Mouse (Mus musculus) left cerebral cortex, adult 18-20 months (tissue): Measurements from ENCODE around the gene Snx1. TPM values are rescaled to one million over a fixed set of nuclear protein-coding genes. Genes with fewer than 3 reads are reported as not detected.
A peak's percentile ranks its signal among the peaks of the same experiment; 100 is the strongest.

Source experiments
- DNase-seq, 2 experiments: peaks; one replicate each; pipeline ENCODE4 v3.0.0; 2021 to 2022; ENCODE audit warnings: low spot score in 2 of 2, mixed read lengths in 1 of 2
- long read RNA-seq, 2 experiments: library from polyadenylated mRNA; stranded (forward); transcript quantifications; one replicate each; pipeline ENCODE4 v2.0.0; 2021
- total RNA-seq, 2 experiments: library from RNA; stranded (reverse); gene quantifications; 2 replicates each; pipeline ENCODE4 v1.2.3; 2021

Snx1 gene
- 10 to 100 TPM; 69.6 to 74.9 TPM for total RNA-seq
- long read RNA-seq, experiment 1, transcript Snx1-201 (15 exons, 2,073 nt), result major isoform, 108 of 121 reads
- long read RNA-seq, experiment 1, partial matches to known transcripts, result 5 of 121 reads
- long read RNA-seq, experiment 1, other reads (novel, unspliced or antisense), result 8 of 121 reads
- long read RNA-seq, experiment 2, transcript Snx1-201 (15 exons, 2,073 nt), result major isoform, 71 of 85 reads
- long read RNA-seq, experiment 2, partial matches to known transcripts, result 4 of 85 reads
- long read RNA-seq, experiment 2, other reads (novel, unspliced or antisense), result 10 of 85 reads

DNA sequence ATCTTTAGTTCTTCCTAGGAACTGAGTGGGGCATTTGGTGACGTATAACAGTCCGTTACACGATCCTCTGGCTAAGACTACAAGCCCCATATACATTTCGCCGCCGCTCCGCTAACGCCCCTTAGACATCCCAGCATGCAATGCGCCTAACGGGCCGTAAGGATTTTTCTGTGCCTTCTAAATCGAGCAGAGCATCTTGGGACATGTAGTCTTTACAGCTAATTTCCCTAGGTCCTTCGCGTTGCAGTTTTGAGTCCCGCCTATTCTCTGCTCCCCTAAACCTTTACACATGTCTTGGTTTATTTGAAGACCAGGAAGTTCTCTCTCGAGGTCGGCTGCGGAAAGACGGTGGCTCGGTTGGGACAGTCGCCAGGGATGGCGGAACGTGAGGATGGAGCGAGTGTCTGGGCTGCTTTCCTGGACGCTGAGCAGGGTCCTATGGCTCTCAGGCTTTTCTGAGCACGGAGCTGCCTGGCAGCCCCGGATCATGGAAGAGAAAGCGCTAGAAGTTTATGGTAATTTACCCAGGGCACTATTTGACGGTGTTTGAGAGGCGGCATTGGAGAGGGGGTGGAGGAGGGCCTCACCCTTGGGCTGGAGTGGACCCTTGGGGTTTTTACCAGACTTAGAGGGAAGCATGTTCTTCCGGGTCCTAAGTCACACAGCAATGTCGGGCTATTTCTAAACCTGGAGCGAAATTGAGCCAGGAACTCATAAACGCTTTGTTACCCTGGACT, at the start of gene Snx1, which contains the start of gene Ciao2a:
TSS of gene Snx1 (minus strand) at position 132 of the 737 bp plus-strand sequence.
TSS of gene Ciao2a (plus strand) at position 156 of the 737 bp plus-strand sequence.
- peak; percentile 94 to 95 for DNase-seq

GRCm38 (mm10) chr9:66174985-66175384, 48.6 kb upstream of the Snx1 start:
- no peak for DNase-seq

DNA sequence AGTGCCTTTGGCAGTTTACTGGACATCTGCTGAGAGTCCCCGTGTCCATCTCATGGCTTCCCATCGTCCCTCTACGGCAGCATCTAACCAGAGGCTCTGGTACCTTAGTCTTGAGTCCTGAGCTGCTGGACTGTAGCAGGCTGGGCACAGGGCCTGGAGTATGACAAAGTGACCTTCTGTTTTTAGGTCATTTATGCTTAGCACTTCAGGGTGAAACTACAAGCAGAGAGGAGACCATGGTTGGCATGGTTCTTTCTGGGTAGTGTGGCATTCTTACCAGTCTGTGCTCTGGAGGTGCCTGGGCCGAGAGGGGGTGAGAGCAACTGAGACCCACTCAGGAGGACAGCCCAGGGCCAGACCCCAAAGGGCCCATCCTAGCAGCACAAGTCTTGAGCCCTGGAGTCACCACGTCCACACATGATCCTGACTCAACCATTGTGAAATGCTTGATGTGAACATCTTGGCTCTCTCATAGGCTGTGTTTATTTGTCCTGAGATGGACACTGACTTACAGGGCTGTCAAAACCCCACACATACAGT, 47.0 kb upstream of the Snx1 start:
- no peak for DNase-seq

DNA sequence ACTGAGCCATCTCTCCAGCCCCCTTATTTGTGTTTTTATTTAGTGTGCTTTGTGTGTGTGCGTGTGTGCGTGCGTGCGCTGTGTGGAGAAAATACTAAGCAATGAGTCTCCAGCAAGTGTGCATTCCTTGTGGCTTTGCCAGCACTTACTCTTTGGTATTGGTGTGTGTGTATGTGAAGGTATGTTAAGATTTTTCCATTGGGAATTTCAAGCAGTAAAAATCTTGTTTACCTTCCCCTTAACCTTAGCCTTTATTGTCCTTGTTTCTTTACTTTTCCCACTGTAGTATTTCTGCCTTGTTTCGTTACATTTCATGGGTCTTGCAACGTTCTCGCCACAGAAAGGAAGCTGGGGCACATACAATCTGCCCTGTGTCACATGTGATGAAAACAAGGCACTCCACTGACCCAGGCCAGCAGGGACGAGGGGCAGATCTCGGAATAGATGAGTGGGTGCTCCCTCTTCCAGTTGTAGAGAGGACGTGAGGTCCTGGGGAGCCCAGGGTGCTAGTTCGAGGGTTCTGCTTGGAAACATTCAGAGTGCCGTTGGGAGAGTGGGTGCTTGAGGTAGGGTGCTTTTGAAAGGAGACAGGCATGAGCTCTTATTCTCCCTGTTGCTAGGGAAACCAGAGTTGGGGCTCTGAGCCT, 45.0 kb upstream of the Snx1 start:
- no peak for DNase-seq

GRCm38 (mm10) chr9:66170506-66170905, 44.1 kb upstream of the Snx1 start:
- DNase-seq, result no peak

DNA sequence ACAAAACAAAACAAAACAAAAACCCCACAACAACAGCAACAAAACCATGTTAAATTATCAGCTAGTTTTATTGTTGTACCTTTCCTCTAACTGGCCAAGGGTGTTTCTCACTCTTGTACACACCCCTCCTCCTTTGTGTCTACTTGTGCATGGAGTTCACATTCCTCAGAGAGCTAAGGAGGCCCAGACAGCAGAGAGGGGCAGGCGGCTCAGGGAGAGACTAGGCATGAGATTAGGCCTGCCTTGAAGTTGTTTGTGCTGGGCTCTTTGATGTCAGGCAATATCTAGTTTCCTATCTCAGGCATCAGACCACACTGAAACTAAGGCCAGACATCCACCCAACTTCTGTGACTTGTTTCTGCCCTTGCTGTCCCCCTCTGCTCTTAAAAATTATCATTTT, 41.8 kb upstream of the Snx1 start:
- DNase-seq, result no peak

DNA sequence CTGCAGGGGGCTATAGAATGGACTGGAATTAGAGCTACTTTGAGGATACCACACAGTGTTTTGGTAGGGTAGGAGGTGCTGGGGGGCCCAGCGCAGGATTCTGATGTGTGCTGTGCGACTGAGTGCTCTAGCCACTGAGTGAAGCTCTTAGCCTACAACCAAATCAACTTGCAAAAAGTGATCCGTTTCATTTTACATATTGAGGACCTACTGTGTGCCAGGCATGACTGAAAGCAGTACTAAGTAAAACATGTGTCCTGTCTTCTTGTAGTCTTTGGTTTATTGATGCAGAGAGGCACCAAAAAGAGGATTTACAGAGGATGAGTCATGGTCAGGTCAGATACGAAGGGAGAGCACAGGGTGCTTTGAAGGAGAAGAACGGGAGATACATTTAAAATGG, 40.8 kb upstream of the Snx1 start:
- DNase-seq, result no peak

DNA sequence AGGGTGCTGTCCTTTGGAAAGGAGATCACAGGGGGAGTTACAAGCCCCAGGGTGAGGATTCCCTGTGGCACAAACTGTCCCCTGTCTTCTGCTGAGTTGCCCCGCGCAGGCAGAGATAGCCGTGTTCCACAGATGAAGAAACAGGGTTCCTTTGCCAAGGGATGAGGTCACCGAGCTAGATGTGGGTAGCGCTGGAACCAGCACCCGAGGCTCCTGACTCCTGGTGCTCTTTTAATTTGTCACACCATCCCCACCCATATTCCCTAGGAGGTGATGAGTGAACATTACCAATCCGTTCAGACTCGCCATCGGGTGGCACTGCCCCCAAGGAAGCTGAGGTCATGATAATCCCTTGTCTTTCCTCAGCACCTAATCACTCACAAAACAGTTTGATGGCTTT, 36.6 kb upstream of the Snx1 start:
- no peak for DNase-seq

- no peak for DNase-seq
These were observed 33.8 kb upstream of the Snx1 start for GRCm38 (mm10) chr9:66160155-66160554.

DNA sequence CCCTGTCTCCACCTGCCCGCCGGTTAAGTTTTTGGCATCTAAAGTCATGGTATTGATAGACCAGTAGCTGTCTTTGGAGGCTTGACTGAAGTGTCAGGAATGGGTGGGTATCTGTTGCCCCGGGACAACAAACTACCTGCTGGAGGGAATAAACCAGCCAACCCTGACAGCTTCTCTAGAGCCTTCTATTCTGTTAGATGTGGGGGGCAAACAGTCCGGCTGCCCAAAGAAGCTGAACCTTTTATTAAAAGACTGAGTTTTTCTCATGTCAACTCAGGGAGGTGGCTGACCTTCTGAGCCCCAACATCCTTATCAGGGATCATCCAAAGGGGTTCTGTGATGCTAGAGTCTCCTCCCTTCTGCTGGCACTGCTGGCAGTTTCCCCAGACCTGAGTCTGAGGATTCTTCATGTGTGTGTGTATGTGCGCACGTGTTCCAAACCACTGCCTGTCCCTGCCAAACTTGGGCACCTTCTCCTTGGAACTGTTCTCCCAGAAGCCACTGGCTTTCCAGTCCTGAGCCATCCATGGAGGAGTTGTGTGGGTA, 32.6 kb upstream of the Snx1 start:
- no peak for DNase-seq

DNA sequence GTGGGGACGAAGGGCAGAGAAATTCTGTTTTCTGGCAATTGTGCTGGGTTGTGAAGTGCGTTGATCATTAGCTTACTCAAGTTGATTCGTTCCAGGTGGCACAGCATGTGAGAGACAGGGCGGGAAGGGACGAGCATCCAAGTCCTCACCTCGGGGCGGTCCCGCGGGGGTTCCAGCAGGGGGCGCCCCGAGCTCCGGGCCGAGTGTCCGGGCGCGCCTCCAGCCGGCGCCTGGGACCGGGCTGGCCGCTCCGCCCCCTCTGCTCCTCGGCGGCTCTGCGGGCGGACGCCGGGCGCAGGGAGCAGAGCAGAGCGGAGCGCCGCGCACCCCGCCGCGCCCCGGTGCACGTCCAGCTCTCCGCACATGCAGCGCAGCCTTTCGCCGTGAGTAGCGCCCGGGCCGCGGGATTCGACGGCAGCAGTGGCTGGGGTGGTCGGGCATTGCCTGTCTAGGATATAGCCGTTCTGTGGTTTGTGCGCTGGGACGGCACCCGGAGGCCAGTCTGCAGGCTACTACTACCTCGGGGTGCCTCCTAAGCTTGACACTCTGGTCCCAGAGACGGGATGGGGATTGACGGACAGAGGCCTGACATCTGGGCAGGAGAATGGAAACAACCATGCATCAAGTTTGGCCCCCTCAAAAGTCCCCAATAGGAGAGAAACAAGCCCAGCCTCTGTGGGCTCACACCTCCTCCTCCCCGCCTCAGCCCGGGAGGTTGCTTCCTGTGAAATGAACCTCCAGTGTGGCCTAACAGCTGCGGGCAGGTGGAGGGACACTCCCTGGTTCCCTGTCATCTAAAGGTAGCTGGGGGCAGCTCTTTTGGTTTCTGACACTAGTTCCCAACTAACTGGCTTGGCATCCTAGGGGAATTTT, 31.8 kb upstream of the Snx1 start, which contains the start of gene Dapk2:
TSS of gene Dapk2 (plus strand) at position 266 of the 873 bp plus-strand sequence.
- peak; percentile 57 to 61 for DNase-seq

DNA sequence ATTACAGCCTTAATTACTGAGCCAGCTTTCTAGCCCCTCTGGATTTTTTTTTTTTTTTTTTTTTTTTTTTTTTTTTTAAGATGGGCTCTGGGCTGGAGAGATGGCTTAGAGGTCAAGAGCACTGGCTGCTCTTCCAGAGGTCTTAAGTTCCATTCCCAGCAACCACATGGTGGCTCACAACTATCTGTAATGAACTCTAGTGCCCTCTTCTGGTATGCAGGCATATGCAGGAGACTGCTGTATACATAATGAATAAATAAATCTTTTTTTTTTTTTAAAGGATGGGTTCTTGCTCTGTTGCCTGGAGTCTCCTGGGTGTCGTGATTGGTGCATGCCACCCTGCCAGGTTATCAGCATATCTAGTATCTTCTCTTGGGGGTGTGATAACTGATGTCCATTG, 29.1 kb upstream of the Snx1 start:
- DNase-seq, result no peak

- DNase-seq, result no peak
These were observed 27.6 kb upstream of the Snx1 start for GRCm38 (mm10) chr9:66154013-66154412.

DNA sequence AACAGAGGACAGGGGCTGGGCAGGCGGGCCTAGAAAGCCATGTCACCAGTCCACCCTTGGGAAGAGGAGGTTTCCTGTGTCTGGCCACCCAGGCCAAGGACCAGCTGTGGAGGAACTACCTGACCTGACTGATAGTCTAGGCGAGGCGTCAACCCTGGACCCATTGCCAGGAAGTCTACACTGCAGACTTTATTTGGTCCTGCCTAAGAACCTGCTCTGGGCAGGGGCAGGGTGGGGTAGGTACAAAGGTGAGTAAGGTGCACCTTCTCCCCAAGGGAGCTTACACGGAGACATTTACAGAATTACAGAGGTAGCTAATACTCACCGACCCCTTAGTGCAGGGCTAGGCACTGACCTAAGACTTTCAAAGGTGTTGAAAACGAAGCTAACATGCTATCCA, 27.2 kb upstream of the Snx1 start:
- no peak for DNase-seq

DNA sequence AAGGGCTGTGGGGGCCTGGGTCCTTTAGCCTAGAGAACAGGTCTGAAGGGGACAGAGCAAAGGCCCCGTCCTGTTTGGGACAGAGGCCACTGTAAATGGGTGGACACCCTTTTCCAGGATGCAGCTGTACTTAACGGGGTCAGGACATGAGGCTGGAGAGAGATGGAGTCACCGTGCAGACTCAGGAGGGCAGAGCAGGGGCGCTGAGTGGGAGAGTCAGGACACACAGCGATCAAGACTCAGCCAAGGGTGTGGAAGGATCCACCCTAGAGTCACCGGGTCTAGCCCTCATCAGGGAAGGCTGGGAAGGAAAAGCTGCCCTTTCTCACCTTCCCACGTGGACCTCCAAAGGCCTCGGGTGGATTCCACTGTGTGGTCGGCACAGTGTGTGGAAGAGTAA, 25.6 kb upstream of the Snx1 start:
- no peak for DNase-seq

DNA sequence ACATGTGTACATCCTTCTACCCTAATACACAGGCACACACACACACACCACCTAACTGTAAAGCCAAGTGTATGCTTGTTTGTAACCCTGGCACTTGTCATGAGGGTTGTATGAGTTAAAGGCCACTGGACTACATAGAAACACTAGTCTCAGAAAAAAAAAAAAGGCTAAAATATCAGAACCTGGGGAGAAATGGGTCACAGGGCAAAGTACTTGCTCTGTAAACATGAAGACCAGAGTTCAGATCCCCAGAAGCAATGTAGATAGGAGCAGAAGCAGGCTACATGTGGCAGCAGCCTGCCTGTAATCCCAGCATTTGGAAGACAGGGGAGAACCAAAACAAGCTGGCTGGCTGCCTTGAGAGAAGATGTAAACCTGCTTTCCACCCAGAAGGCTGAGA, 19.8 kb upstream of the Snx1 start:
- no peak for DNase-seq

DNA sequence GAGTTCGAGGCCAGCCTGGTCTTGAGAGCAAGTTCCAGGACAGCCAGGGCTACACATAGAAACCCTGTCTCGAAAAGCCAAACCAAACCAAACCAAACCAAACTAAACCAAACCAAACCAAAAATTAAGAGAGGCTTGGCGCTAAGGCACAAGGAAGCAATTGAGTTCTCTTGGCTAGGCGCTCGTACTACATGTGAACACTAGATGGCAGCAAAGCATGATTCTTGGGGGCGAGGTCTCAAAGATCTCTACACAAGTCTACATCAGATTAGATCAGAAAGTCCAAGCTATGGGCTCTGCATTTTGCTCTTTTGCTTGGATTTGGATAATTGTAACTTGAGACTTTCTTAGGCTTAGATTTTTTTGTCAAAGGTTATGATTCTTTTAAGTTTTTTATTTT, 17.9 kb upstream of the Snx1 start:
- DNase-seq, result peak; percentile 73 to 83

GRCm38 (mm10) chr9:66142265-66142664, 15.9 kb upstream of the Snx1 start:
- DNase-seq, result no peak

- no peak for DNase-seq
These were observed 11.8 kb upstream of the Snx1 start for GRCm38 (mm10) chr9:66138193-66138592.

DNA sequence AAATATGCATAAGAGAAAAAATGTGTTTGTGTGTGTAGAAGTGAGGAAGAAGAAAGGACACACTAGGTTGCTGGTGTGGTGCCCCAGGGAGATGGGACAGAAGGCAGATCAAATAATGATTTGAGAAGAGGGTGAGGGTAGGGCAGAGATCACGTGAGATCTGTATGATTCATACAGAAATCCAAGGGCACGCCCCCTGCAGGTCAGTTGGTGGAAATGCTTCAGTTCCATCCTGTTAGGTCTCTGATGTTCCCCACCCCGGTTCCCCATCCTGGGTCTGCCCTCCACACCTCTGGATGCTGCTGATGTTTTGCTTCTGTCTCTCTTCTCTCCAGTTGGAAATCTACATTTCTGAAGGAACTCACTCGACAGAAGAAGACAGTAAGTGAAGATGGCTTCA, 9.6 kb upstream of the Snx1 start:
- DNase-seq, result no peak

- no peak for DNase-seq
These were observed 5.1 kb upstream of the Snx1 start for GRCm38 (mm10) chr9:66131466-66131865.
